Mouse (Mus musculus): Measurements from ENCODE around the gene Nelfcd. TPM values are rescaled to one million over a fixed set of nuclear protein-coding genes. Genes with fewer than 3 reads are reported as not detected.

Nelfcd gene
- total and polyA plus RNA-seq, 2 experiments from 2014 or later, result 72.6 to 93.8 TPM

DNA sequence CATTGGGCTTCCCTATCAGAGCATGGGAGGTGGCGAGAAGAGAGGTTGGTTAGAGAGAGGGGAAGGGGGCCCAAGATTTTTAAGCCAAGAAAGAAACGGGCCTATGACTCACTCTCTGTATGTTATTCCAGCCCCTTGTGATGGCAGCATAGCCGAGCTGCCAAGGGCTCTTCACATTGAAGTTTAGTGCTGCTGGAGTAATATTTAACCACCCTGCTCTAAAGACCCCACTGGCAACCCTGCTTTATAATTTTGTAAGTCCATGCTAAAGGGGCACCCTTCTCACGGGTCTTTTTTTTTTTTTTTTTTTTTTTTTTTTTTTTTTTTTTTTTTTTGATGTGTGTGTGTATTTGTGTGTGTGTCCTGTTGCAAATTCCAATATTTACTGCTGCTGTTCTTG is 26.3 kb downstream of the Nelfcd start:
- Histone ChIP-seq H3K27ac (no peak overlapping the region), H3K4me1 (ENCODE audit: insufficient read depth, low read length) (peaks cover 12% of the 10 kb centered on the region), H3K4me2 (ENCODE audit: low read depth, low read length) (no peak overlapping the region), H3K9me3 (ENCODE audit: low read length) (no peaks in the 10 kb centered on the region), H3K36me3 (ENCODE audit: insufficient read depth, low read length) (no peaks in the 10 kb centered on the region), H3K9ac (replicated peaks; ENCODE audit: low read length) (no peak overlapping the region), H3K27me3 (ENCODE audit: insufficient read depth, low read length) (no peaks in the 10 kb centered on the region), H3K4me3 (ENCODE audit: low read length) (no peak overlapping the region)
- ATAC-seq (no peak), DNase-seq (ENCODE audit: low spot score) (no peak)
- WGBS, result 79% methylated on average over 4 of the region's 4 CpGs
- TF ChIP-seq CTCF (IDR thresholded peaks at IDR 0.05; ENCODE audit: low read depth), result no peak

DNA sequence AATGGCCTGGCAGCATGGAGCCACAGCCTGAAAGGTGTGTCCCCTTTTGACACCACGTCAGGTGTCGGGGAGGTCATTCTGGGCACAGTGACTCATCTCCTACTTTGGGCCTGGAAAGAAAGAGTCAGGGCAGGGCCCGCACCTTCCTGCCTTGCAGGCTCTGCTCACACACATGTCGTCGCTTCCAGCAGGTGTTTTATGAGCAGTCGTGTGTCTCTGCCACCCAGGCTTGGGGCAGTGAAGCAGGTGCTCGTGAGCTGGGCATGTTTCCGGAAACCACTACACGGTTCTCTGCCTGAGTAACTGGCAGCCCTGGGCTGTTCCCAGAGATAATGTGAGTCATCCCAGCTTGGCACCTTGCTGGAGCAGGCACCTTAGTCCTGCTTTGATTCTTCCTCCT is 26.9 kb downstream of the Nelfcd start:
- 83% methylated on average over 9 of the region's 9 CpGs for WGBS
- no peaks in the 10 kb centered on the region for H3K9me3 ChIP-seq (ENCODE audit: low read length)
- no peak for TF ChIP-seq CTCF (IDR thresholded peaks at IDR 0.05; ENCODE audit: low read depth)

DNA sequence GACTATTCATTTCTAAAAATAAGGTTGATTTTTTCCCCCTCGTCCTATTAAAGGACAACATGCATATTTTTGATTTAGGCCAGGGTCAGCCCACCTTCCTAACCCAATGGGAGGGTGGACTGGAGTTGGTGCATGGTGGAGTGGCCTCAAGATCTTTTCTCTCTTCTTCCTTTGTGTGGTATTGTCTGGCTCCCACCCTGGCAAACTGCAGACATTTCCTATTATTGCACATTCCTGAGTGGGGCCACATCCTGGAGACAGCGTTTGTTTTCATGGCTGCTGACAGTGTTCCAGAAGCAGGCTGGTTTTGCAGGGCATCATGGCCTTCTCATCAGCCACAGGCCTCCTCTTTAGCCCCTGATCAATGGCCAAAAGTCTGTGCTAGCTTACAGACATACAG is 27.4 kb downstream of the Nelfcd start:
- H3K36me3 ChIP-seq (ENCODE audit: insufficient read depth, low read length), result no peaks in the 10 kb centered on the region
- H3K4me1 ChIP-seq (ENCODE audit: insufficient read depth, low read length), result peaks cover 10% of the 10 kb centered on the region
- TF ChIP-seq CTCF (IDR thresholded peaks at IDR 0.05; ENCODE audit: low read depth), result no peak
- no peak for ATAC-seq
- 36% methylated on average over 2 of the region's 2 CpGs for WGBS
- H3K9me3 ChIP-seq (ENCODE audit: low read length), result no peaks in the 10 kb centered on the region
- no peak for DNase-seq (ENCODE audit: low spot score)
- no peak overlapping the region for H3K4me3 ChIP-seq (ENCODE audit: low read length)
- no peak overlapping the region for H3K9ac ChIP-seq (replicated peaks; ENCODE audit: low read length)
- no peak overlapping the region for H3K4me2 ChIP-seq (ENCODE audit: low read depth, low read length)
- H3K27me3 ChIP-seq (ENCODE audit: insufficient read depth, low read length), result no peaks in the 10 kb centered on the region
- no peak overlapping the region for H3K27ac ChIP-seq

More for the DNA sequence above, 26.9 kb downstream of the Nelfcd start:
- no peaks in the 10 kb centered on the region for H3K36me3 ChIP-seq (ENCODE audit: insufficient read depth, low read length)
- DNase-seq (ENCODE audit: low spot score) (no peak), ATAC-seq (no peak)
- no peak overlapping the region for H3K9ac ChIP-seq (replicated peaks; ENCODE audit: low read length)
- no peaks in the 10 kb centered on the region for H3K27me3 ChIP-seq (ENCODE audit: insufficient read depth, low read length)
- no peak overlapping the region for H3K4me3 ChIP-seq (ENCODE audit: low read length)
- H3K27ac ChIP-seq, result no peak overlapping the region
- no peak overlapping the region for H3K4me2 ChIP-seq (ENCODE audit: low read depth, low read length)
- H3K4me1 ChIP-seq (ENCODE audit: insufficient read depth, low read length), result peaks cover 12% of the 10 kb centered on the region

GRCm38 (mm10) chr2:174444359-174444758 is 28.8 kb downstream of the Nelfcd start:
- no peak overlapping the region for H3K27ac ChIP-seq
- no peaks in the 10 kb centered on the region for H3K4me1 ChIP-seq (ENCODE audit: insufficient read depth, low read length)
- TF ChIP-seq CTCF (IDR thresholded peaks at IDR 0.05; ENCODE audit: low read depth), result no peak
- H3K9me3 ChIP-seq (ENCODE audit: low read length), result no peaks in the 10 kb centered on the region
- no peak overlapping the region for H3K9ac ChIP-seq (replicated peaks; ENCODE audit: low read length)
- no peak for ATAC-seq
- H3K4me2 ChIP-seq (ENCODE audit: low read depth, low read length), result no peak overlapping the region
- 88% methylated on average over 7 of the region's 7 CpGs for WGBS
- DNase-seq (ENCODE audit: low spot score), result no peak
- H3K4me3 ChIP-seq (ENCODE audit: low read length), result no peak overlapping the region
- H3K36me3 ChIP-seq (ENCODE audit: insufficient read depth, low read length), result no peaks in the 10 kb centered on the region
- H3K27me3 ChIP-seq (ENCODE audit: insufficient read depth, low read length), result no peaks in the 10 kb centered on the region

DNA sequence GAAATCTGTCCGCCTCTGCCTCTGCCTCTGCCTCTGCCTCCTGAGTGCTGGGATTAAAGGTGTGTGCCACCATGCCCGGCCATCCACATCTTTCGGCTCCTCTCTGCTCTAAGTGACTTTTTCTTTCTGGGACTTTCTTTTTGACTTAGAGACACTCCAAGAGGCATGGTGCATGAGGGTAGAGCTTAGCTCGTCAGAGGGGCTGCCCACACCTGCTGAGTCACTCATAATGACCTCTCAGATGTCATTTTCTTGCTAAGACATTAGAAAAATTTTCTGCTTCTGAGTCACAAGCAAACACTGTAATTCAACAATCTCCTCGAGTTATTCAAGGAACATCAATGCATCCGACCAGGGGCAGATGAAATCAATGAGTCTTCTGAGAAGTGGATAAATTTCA is 29.4 kb downstream of the Nelfcd start:
- DNase-seq (ENCODE audit: low spot score), result no peak
- Histone ChIP-seq H3K36me3 (ENCODE audit: insufficient read depth, low read length) (no peaks in the 10 kb centered on the region), H3K27ac (no peak overlapping the region), H3K4me2 (ENCODE audit: low read depth, low read length) (no peak overlapping the region), H3K9ac (replicated peaks; ENCODE audit: low read length) (no peak overlapping the region), H3K27me3 (ENCODE audit: insufficient read depth, low read length) (no peaks in the 10 kb centered on the region), H3K4me3 (ENCODE audit: low read length) (no peak overlapping the region), H3K4me1 (ENCODE audit: insufficient read depth, low read length) (no peaks in the 10 kb centered on the region), H3K9me3 (ENCODE audit: low read length) (no peaks in the 10 kb centered on the region)
- WGBS, result 80% methylated on average over 6 of the region's 6 CpGs
- no peak for ATAC-seq
- no peak for TF ChIP-seq CTCF (IDR thresholded peaks at IDR 0.05; ENCODE audit: low read depth)

GRCm38 (mm10) chr2:174446492-174446891 is 30.9 kb downstream of the Nelfcd start:
- TF ChIP-seq CTCF (IDR thresholded peaks at IDR 0.05; ENCODE audit: low read depth), result no peak
- ATAC-seq (no peak), DNase-seq (ENCODE audit: low spot score) (no peak)
- Histone ChIP-seq H3K4me2 (ENCODE audit: low read depth, low read length) (no peak overlapping the region), H3K9me3 (ENCODE audit: low read length) (no peaks in the 10 kb centered on the region), H3K9ac (replicated peaks; ENCODE audit: low read length) (no peak overlapping the region), H3K4me1 (ENCODE audit: insufficient read depth, low read length) (no peaks in the 10 kb centered on the region), H3K27ac (no peak overlapping the region), H3K27me3 (ENCODE audit: insufficient read depth, low read length) (no peaks in the 10 kb centered on the region), H3K36me3 (ENCODE audit: insufficient read depth, low read length) (no peaks in the 10 kb centered on the region), H3K4me3 (ENCODE audit: low read length) (no peak overlapping the region)
- WGBS, result 49% methylated on average over 7 of the region's 7 CpGs

GRCm38 (mm10) chr2:174446905-174447304 is 31.3 kb downstream of the Nelfcd start:
- Histone ChIP-seq H3K9ac (replicated peaks; ENCODE audit: low read length) (no peak overlapping the region), H3K36me3 (ENCODE audit: insufficient read depth, low read length) (no peaks in the 10 kb centered on the region), H3K9me3 (ENCODE audit: low read length) (no peaks in the 10 kb centered on the region), H3K4me2 (ENCODE audit: low read depth, low read length) (no peak overlapping the region), H3K27ac (no peak overlapping the region), H3K27me3 (ENCODE audit: insufficient read depth, low read length) (no peaks in the 10 kb centered on the region), H3K4me1 (ENCODE audit: insufficient read depth, low read length) (no peaks in the 10 kb centered on the region), H3K4me3 (ENCODE audit: low read length) (no peak overlapping the region)
- TF ChIP-seq CTCF (IDR thresholded peaks at IDR 0.05; ENCODE audit: low read depth), result no peak
- WGBS, result 67% methylated on average over 8 of the region's 8 CpGs
- no peak for ATAC-seq
- DNase-seq (ENCODE audit: low spot score), result no peak

All from hindbrain, postnatal 0 days (tissue).